Mouse (Mus musculus): Measurements from ENCODE around the gene Med1.

The Med1 gene

DNA sequence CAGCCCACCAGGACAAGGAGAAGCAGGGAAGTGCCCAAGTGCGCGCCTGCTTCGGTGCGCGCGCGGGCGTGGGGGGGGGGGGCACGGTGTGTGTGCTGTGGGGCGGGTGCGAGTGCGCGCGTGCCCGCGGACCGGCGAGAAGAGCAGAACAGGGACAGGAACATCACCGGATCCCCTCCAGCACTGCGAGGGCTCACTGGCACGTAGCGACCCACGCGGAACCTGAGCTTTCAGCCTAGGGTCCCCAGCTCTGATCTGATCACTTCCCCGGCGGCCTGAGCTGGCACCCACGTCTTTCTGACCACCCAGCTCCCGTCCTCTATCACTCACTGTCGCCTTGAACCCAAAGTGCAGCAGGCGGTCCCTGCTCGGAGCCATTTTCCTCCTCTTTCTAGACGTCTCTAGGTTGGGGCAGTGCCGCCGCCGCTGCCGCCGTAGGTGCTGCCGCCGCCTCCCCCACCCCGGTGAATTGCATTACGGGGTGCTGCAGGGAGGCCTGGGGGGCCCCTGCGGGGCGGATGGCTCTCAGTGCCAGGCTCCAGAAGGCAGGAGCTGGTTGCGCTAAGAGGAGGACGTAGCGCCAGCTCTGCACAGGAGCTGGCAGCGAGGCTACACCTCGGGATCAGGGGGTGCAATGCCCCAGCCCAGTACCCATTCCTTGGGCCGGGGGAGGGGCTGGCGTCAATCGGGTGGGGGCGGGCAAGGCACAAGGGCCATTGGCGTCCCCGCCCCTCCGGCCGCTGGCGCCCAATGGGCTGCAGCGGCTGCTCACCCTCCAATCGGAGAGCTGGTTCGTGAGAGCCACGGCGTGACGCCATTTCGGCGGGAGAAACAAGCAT is 43.1 kb downstream of the Med1 start, which contains the start of gene Fbxl20:
TSS of gene Fbxl20 (minus strand) at position 618 of the 839 bp plus-strand sequence.
- in situ Hi-C loops (cut with MboI; ENCODE audit: unreplicated experiment in 2 of 2) = no loop called here

DNA sequence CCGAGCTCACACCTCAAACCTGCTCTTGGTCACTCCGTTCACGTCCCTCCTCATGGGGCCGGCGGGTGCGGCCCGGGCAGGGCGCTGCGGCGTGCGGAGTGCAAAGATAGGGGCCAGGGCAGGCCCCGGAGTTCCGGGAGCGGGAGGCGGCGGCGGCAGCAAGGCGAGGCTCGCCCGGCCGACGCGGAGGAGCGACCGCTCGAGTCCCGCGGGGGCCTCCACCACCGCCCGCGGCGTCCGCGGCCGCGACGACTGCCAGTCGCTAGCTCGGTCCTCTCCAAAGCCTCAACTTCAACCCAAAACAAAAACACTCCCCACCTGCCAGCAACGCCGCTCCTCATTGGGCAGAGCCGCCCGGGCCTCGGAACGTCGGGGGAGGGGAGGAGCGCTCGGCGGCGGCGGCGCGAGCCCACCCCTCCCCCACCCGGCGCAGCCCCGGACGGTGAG is 43.8 kb downstream of the Med1 start:
- in situ Hi-C loops (cut with MboI; ENCODE audit: unreplicated experiment in 2 of 2) = no loop called here

DNA sequence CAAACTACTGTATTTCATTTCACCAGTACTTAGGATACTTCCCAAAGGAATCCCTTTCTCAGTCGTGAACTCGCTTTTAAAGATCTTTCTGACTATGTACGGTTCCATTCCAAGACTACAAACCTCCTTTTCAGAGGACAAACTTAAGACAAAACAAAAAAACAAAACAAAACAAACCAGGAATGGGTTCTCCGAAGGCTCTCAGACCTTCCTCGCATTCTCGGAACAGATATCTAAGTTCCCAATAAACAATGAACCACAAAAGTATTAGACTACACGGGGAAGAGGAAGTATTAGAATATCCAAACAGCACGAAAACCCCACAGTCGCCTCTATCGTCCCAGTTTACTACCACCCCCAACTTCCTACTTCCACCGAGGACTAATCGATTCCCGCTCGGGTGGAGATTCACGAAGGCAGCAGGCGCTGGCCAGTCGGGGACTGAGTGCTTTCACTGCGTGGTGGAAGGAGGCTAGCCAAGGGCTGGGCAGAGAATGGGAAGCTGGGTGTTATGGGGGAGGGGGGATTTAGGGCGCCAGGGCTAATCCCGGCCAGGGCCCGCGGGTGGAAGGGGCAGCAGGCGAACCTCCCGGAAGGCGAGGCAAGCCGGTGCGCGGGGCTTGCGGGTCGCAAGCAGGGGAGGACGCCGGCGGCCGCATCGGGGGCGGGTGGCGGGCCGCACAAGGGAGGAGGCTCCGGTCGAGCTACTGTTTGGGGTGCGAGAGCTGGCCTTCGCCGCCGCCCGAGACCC is 44.4 kb downstream of the Med1 start:
- in situ Hi-C loops (cut with MboI; ENCODE audit: unreplicated experiment in 2 of 2) = no loop called here

DNA sequence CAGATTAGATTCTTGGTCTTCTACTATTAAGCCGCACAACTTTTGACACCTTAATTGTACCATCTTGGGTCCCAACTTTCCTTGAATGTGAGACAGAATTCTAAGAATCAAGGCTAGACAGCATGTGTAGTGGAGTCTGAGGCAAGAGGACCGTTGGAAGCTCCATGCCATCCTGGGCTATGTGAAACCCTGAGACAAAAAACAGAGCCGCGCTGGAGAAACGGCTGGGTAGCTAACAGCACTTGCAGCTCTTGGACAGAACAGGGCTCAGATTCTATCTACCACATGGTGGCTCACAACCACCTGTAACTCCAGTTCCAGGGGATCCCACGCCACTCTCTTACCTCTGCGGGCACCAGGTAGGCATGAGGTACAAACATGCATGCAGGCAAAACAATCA is 47.2 kb downstream of the Med1 start:
- in situ Hi-C loops (cut with MboI; ENCODE audit: unreplicated experiment in 2 of 2) = no loop called here

DNA sequence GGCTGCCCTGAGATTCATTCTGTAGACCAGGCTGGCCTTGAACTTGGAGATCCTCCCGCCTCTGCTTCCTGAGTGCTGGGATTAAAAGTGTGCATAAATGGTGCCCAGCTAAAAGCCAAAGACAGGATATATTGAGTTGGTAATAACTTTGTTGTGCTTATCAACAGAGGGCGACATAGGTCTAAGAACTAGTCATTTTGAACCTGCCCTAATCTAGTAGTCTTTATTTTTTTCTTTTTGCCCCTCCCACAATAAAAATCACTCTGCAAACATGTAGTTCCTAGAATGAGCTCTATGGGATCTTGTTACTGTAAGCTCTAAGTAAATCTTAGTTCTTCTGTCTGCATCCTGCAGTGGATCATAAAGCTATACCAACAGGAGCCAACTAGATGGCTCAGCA is 50.5 kb downstream of the Med1 start:
- in situ Hi-C loops (cut with MboI; ENCODE audit: unreplicated experiment in 2 of 2) = no loop called here

DNA sequence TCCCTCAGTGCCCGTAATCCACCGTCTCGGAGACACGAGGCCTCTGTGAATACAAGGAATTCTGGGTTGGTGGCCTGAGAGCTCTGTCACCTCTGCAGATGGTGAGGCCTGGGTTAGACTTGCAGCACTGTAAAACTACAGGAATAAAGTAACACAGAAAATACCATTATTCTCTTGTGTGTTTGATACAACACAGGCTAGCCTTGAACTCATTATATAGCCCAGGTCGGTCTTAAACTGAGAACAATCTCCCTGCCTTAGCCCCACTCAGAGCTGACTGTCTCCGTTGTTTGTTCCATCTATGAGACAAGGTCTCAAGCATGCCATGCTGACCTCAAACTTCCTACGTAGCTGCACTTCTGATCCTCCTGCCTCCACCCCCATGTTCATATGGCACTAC is 54.2 kb downstream of the Med1 start:
- in situ Hi-C loops (cut with MboI; ENCODE audit: unreplicated experiment in 2 of 2) = no loop called here

DNA sequence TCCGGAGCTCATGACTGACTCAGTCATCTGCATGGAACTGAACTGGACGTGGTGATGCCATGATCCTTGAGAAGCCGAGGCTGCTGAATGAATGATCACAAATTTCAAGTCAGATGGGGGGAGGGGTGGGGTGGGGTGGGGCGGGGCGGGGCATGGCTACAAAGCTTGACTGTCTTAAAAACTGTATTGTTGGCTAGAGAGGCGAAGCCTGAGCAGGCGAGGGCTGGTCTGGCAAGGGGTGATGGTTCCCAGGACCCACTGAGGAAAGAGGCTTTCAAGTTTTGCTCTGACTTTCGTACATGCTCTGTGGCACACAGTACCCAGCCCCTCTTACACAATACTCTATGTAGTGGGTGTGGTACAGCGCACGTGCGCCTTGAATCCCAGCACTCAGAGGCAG is 55.3 kb downstream of the Med1 start:
- in situ Hi-C loops (cut with MboI; ENCODE audit: unreplicated experiment in 2 of 2) = no loop called here

DNA sequence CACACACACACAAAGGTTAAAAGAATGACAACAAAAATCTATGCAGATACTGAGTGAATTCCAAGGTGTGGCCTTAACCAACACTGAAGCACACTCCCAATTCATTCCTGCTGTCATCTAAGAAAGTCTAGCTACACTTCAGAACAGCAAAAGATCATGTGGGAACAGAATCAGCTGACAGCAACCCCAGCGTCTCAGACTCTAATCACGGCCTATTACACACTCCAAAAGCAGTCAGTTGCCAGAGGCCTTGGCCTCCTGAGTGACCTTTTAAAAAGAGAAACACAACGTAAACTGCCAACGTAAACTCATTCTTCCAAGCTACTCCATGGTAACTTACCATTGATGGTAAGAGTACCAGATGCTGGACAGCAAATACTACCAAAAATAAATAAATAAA is 58.1 kb downstream of the Med1 start:
- in situ Hi-C loops (cut with MboI; ENCODE audit: unreplicated experiment in 2 of 2) = no loop called here

DNA sequence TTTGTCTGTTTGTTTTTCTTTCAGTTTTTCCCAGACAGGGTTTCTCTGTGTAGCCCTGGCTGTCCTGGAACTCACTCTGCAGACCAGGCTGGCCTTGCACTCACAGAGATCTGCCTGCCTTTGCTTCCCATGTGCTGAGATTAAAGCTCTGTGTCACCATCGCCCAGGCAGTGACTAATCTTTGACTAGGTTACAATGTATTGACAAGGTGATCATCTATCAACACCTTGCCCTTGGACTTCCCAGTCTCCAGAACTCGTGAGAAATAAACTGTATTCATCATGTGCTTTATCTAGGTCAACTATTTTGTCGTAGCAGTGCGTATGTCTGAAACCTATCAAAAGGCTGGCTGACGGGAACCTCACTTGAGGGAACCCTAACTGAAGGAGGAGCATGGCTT is 69.7 kb downstream of the Med1 start:
- in situ Hi-C loops (cut with MboI; ENCODE audit: unreplicated experiment in 2 of 2) = no loop called here

DNA sequence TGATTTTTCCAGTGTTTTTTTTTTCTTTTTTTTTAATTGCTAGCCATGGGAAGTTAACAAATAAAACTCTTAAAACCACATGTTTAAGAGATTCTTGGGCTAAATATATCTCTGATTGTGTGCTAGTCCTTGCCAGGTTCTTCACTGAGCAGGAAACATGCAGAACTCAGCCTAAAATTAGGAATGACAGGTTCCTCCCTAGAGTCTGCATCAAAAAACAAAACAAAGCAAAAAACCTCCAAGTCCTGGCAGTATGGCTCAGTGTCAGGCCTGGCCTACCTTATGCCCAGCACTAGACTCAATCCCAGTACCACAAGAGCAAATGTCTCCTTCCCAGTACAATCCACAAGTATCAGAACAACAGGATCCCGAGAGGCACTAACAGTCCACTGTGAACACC is 78.7 kb downstream of the Med1 start:
- in situ Hi-C loops (cut with MboI; ENCODE audit: unreplicated experiment in 2 of 2) = loop anchor here in 1 of 2 experiments (10.0 kb wide), 1 partner anchor 60 kb away; no protein-coding TSS in a partner anchor

DNA sequence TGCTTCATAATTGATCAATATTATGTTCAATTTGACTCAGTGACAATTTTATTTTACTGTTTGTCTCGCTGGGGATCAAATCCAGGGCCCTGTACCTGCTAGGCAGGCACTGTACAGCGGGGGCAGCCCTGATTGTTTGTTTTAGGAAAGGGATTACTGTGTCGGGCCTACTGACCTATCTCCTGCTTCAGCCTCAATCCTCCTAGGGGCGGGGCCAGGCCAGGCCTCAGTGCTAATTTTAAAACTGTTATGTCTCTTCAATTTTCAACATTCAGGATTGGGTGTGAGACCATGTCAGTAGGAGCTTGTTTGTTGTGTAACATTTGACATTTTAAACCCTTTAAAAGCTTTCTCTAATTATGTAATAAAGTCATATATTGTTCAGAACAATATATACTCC is 79.6 kb downstream of the Med1 start:
- in situ Hi-C loops (cut with MboI; ENCODE audit: unreplicated experiment in 2 of 2) = loop anchor here in 1 of 2 experiments (10.0 kb wide), 1 partner anchor 61 kb away; no protein-coding TSS in a partner anchor

DNA sequence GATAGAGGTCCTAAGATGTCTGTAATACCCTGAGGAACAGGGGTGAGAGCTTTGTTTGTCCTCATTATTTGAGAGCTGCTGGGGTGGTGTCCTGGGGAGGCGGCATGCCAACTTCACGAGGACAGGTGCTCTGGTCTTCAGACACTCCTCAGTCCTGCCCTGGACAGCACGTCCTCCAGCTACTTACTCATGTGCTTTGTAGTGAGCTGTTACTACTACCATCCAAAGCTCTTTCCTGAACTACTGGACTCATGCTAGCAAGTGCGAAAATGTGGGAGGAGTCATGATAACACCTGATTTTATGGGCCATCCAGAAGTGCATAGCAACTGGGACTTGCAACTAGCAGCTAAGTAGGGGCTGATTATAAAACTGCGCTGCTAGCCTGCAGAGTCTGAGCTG is 83.4 kb downstream of the Med1 start:
- in situ Hi-C loops (cut with MboI; ENCODE audit: unreplicated experiment in 2 of 2) = loop anchor here in 1 of 2 experiments (10.0 kb wide), 2 partner anchors 65 to 125 kb away; no protein-coding TSS in a partner anchor
